Mouse (Mus musculus): Measurements from ENCODE around the gene Mdga1.
A peak's percentile ranks its signal among the peaks of the same experiment; 100 is the strongest.

Gene Mdga1

DNA sequence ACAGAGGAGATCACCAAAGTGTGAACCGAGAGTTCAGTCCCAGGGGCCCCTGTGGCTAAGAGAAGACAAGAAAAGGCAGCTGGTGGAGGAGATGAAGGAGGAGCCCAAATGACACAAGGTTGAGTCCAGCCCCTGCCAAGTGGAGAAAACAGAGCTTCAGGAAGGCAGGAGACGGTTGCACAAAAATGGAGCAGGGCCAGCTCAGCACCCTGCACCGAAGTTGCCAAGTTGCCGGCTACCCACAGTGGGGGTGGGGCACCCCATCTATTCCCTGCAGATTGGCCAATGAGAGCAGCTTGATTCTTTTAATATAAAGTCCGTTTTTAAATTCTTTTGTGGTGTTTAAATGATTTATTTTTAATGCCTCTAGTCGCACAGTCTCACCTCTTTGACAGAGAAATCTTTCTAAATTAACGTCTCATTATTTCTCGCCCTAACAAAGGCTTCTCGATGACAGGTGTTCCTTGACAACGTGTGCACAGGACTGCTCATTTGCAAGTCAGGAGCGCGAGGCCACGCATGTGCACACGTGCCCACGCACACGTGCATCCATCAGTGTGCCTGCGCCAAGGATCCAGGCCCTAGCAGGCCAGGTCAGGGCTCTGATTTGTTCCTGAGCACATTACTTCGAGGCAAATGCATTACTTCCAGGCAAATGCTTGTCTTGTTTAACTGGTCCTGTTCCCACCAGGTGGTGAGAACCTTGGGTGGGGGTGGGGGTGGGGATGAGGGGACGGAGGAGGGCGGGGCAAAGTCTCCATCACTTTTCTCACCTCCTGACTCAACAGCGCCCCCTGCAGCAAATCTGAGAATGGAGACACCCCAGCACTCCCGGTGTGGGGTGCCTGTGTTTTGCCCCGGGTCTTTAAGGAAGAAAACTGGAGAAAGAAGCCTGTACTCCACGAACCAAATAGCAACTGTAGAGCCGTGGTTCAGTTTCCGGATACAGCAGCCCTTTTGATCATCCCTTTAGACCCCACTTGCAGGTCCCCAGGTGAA, 44.0 kb downstream of the Mdga1 start:
- DNase-seq (ENCODE audit: extremely low spot score, low read depth, low spot score) = no peak

- no peak for DNase-seq (ENCODE audit: extremely low spot score, low read depth, low spot score)
These were observed 49.8 kb downstream of the Mdga1 start for GRCm38 (mm10) chr17:29920089-29920488.

- DNase-seq (ENCODE audit: extremely low spot score, low read depth, low spot score) = no peak
These were observed 50.4 kb downstream of the Mdga1 start for GRCm38 (mm10) chr17:29919552-29919920.

GRCm38 (mm10) chr17:29918791-29919551, 50.9 kb downstream of the Mdga1 start:
- no peak for DNase-seq (ENCODE audit: extremely low spot score, low read depth, low spot score)

DNA sequence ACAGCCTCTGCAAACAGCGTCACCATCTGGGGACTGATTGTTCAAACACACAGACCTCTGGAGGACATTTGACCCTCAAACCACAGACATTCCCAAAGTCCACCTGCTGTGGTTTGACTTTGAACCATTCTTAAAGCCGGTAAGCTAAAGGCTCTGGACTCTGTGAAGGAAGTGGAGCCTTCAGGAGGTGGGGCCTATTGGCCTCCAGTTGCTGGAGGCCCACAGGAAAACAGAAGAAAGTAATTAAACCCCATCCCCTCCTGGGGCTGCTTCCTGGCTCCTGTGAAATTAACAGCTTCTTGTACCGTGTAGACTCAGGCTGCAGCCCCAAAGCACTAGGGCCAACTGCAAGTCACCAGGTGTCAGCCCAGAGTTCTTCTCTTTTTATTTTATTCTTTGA, 52.9 kb downstream of the Mdga1 start:
- peak; percentile 6 for DNase-seq (ENCODE audit: extremely low spot score, low read depth, low spot score)

GRCm38 (mm10) chr17:29915820-29916219, 54.1 kb downstream of the Mdga1 start:
- DNase-seq (ENCODE audit: extremely low spot score, low read depth, low spot score) = no peak

- no peak for DNase-seq (ENCODE audit: extremely low spot score, low read depth, low spot score)
These were observed 56.5 kb downstream of the Mdga1 start for GRCm38 (mm10) chr17:29913301-29913965.

DNA sequence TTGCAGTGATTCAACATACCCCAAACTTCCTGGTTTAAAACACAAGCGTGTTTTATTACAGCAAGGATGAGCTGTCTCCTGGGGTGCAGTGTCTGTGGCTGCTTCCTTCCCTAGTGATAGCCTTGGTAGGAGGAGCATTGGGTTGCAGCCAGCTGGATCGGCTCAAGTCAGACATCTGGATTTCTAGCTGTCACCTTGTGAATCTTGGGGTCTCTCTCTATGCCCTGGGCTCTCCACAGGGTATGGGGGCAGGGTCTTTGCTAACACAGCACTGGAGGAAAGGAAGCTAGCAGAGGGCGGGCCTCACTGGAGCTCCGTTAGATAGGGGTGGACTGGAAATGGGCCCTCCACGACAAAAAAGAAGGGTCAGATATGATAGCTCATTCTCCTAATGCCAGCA, 57.2 kb downstream of the Mdga1 start:
- DNase-seq (ENCODE audit: extremely low spot score, low read depth, low spot score) = no peak

- no peak for DNase-seq (ENCODE audit: extremely low spot score, low read depth, low spot score)
These were observed 60.9 kb downstream of the Mdga1 start for GRCm38 (mm10) chr17:29909031-29909430.

- DNase-seq (ENCODE audit: extremely low spot score, low read depth, low spot score) = no peak
These were observed 65.2 kb downstream of the Mdga1 start for GRCm38 (mm10) chr17:29904694-29905093.

GRCm38 (mm10) chr17:29902406-29903155, 67.3 kb downstream of the Mdga1 start:
- DNase-seq (ENCODE audit: extremely low spot score, low read depth, low spot score) = no peak

DNA sequence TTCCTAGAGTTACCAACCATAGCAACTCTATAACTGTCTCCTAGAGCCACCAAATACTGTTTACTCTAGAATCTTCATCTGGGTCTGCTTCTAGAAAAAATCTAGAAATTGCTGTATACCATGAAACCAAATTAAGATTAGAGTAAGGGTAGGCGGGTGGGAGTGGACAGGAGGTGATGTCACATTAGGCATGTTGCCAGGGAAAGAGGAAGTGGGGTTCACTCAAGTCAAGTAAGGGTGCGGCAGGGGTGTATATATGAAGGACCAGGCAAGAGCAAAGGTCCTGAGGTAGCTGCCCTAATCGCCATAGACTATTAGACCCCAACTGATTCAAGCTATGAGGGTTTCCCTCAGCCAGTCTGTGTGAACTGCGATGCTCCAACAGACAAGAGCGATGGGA, 69.6 kb downstream of the Mdga1 start:
- no peak for DNase-seq (ENCODE audit: extremely low spot score, low read depth, low spot score)

DNA sequence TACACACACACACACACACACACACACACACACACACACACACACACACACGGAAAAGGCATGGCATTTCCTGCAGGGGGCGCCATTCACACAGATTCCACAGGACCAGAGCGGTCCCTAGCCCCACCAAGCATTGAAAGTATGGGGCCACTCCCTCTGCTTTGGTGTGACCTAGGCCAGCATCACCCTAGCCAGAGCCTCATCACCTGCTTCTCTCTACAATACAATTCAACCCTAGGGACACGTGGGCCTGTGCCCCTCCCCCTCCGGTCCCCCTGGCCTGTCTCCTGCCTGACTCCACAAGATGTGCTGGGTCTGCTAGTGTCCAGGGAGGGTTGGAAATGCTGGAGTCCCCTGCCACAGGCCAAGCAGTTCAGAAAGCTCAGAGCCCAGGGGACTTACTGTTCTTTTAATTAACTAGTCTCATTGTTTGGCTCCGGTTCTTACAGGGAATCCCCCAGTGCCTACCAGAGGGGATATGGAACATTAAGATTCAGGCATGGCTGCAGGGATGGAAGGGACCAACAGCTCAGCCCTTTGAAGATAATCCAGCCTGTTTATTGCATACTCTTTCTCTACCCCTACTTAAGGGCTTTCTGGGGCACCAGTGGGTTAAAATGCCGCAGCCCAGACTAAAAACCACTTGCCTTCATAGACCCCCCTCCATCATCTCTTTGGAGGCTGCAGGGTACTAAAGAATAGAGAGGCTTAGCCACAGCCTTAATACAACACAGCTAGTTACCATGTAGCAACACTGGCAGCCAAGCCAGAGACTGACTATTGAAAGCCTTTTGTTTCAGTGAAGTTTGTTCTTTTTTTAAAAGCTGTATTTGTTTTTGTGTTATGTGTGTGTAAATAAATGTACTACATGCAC, 73.5 kb downstream of the Mdga1 start:
- no peak for DNase-seq (ENCODE audit: extremely low spot score, low read depth, low spot score)

DNA sequence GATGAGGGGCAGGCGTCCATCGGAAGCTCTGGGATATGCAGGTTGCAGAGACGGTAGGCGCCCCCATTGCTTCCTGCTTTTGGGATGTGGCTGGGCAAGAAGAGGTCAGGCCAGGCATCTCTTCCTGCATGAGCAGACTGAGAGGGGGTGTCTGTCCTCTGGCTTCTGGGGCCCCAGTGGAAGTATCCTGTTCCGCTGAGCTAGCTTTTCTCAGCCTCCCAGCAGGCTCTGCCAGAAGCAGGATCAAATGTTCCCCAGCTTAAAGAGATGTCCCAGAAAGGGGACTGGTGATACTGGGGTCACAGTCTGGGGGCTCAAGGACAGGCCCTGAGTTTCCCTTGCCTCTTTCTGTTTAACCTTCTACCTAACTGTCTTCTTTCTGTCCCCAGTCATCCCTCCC, 74.3 kb downstream of the Mdga1 start:
- no peak for DNase-seq (ENCODE audit: extremely low spot score, low read depth, low spot score)

DNA sequence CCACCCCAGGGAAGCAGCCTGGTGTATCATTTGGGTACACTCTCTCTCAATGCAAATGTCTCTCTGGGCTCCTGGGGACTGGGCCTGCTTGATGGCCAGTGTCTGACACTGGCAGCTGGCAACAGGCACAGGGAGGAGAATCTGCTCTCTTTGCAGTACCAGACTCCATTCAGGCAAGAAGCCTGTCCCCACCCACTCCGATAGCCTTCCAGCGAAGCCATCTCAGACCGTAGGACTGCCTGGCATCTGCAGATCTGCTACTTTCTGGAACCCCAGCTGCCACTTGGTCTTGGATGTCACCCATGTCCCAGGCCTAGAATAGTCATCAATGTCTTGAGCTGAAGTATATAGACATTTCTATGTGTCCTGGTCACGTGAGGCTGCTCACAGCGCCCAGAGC, 74.9 kb downstream of the Mdga1 start:
- no peak for DNase-seq (ENCODE audit: extremely low spot score, low read depth, low spot score)

GRCm38 (mm10) chr17:29890451-29891110, 79.3 kb downstream of the Mdga1 start:
- DNase-seq (ENCODE audit: extremely low spot score, low read depth, low spot score) = no peak

- no peak for DNase-seq (ENCODE audit: extremely low spot score, low read depth, low spot score)
These were observed 80.6 kb downstream of the Mdga1 start for GRCm38 (mm10) chr17:29888981-29889980.

Measured in hindlimb bud, embryonic 11.5 days (tissue).